Mouse (Mus musculus): ENCODE data around the gene Epn2.

Epn2 gene

GRCm38 (mm10) chr11:61578983-61579877 lies at the start of gene Epn2:
TSS of gene Epn2 (minus strand) at chr11:61579687.
- peak; percentile 84 to 85 for DNase-seq

DNA sequence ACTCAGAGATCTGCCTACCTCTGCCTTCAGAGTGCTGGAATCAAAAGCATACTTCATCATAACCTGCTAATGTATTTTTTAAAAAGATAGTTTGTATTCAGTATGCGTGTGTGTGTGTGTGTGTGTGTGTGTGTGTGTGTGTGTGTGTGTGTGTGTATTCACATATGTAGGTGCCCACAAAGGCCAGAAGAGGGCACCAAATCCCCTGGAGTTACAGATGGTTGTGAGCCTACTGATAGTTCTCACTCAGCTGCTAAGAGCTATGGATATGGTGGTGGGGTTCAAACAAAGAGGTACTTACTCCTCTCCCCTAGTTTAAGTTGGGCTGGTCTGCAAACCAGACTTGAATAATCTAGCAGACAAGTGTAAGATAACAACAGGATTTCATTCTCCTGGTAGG lies 47.0 kb upstream of the Epn2 start:
- DNase-seq, result no peak

DNA sequence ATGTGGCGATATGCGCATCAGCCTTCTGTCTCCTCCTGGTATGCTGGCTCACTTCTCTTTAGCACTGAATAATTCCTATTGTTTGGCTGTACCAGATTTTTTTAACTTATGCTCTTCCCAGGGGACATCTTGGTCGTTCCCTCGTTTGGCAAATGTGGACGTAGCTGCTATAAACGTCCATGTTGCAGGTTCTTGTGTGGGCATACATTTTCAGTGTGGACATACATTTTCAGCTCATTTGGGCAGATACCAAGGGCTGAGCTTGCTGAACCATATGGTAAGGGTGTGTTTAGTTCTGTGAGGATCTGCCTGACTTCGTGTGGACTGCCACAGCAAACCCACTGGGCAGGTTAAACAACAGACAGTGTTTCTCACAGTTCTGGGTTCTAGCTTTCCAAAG lies 45.6 kb upstream of the Epn2 start:
- no peak for DNase-seq

DNA sequence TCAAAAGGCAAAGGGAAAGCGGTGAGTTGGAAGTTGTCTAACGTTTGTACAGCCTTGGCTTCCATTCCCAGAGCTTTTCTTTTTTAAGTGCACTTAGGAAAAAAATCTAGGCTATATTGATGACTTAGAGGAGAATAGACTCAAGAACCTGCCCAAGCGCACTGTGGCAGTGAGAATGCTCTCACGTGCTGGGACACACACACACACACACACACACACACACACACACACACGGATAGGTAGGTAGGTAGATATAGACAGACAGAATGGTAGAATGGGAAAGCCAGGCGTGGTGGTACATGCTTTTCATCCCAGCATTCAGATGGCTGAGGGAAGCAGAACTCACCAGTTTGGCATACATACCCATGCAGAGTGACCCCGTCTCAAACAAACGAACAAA lies 41.3 kb upstream of the Epn2 start:
- DNase-seq, result no peak

- DNase-seq, result peak; percentile 78 to 82
These were observed 40.8 kb upstream of the Epn2 start for GRCm38 (mm10) chr11:61620254-61620670.

- no peak for DNase-seq
These were observed 40.3 kb upstream of the Epn2 start for GRCm38 (mm10) chr11:61619791-61620241.

- no peak for DNase-seq
These were observed 39.9 kb upstream of the Epn2 start for GRCm38 (mm10) chr11:61619356-61619755.

DNA sequence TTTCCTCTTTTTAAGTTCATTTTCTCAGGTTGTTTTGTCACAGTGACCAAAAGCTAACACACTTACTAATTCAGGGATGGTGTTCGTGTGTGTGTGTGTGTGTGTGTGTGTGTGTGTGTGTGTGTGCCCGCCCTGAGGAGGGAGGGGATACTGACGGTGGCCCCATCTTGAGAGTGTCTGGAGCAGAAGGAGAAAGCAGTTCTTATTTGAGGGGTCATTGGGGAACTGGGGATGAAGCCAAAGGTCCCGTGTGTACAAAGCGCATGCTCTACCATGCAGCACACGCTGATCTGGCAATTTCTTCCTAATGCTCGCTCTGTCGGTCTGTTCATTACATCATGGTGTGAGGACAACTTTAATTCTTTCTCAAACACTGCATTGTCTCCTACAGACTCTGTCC lies 39.1 kb upstream of the Epn2 start:
- DNase-seq, result no peak

GRCm38 (mm10) chr11:61618131-61618530 lies 38.6 kb upstream of the Epn2 start:
- no peak for DNase-seq

- no peak for DNase-seq
These were observed 37.9 kb upstream of the Epn2 start for GRCm38 (mm10) chr11:61617293-61617975.

- DNase-seq, result no peak
These were observed 37.2 kb upstream of the Epn2 start for GRCm38 (mm10) chr11:61616523-61617292.

GRCm38 (mm10) chr11:61615686-61616522 lies 36.4 kb upstream of the Epn2 start:
- no peak for DNase-seq

DNA sequence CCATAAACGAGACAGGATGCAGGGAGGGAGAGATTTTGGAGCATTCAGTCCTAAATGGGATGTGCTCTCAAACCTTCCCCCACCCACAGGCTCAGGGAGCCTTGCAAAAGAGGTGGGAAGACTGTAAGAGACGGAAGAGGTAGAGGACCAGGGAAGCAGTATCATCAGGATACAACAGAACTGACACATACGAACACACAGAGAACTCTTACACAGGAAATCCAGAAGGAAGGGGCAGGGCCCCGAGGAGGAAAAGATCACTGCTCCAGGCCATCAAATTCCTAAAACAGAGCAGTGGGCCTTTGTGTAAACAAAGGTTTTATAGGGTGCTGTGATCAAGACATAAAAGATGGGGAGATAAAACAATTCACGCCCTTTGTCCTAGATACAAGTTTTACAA lies 34.9 kb upstream of the Epn2 start:
- DNase-seq, result no peak

DNA sequence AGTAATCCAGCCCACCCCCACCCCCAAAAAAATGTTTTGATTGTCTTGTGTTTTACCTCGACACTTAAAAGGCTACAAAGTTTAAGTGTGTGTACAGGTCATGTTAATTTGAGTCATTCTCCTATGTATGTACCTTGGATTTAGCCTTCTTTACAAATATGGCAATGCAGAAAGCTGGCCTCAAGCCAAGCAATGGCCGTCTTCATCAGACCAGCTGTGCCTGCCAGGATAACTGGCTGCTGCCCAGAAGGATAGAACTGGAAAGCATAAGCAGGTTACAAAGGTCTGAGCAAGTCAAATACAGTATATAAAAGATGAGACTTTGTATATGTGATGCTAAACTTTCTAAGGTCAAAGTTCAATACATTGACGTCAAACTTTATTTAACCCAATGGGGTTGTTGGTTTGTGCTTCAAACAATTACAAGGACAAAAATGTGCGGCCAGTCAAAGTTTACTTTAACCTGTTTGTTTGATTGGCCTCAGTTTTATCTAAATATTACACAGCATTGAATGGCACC lies 32.7 kb upstream of the Epn2 start:
- no peak for DNase-seq

GRCm38 (mm10) chr11:61611197-61611596 lies 31.7 kb upstream of the Epn2 start:
- no peak for DNase-seq

GRCm38 (mm10) chr11:61608072-61608471 lies 28.6 kb upstream of the Epn2 start:
- DNase-seq, result no peak

- peak; percentile 68 to 71 for DNase-seq
These were observed 23.2 kb upstream of the Epn2 start for GRCm38 (mm10) chr11:61602705-61603104.

- DNase-seq, result no peak
These were observed 22.0 kb upstream of the Epn2 start for GRCm38 (mm10) chr11:61601465-61601864.

DNA sequence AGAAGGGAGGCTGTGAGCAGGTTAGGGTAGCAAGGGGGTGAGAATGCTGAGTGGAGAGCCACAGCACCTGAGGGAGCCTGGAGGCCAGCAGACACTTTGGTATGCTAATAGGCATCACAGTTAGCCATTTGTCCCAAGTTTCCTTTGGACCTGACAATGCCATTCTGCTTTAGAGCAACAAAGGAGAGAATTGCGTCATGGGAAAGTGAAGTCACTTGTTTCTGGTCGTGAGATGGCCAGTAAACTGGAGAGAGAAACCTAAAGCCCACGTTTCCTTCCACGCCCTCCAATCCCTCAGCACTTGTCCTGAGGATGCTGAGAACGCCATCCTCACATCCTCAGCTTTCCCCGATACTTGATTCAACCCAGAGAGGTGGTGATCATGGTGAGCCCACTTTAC lies 18.9 kb upstream of the Epn2 start:
- DNase-seq, result no peak

DNA sequence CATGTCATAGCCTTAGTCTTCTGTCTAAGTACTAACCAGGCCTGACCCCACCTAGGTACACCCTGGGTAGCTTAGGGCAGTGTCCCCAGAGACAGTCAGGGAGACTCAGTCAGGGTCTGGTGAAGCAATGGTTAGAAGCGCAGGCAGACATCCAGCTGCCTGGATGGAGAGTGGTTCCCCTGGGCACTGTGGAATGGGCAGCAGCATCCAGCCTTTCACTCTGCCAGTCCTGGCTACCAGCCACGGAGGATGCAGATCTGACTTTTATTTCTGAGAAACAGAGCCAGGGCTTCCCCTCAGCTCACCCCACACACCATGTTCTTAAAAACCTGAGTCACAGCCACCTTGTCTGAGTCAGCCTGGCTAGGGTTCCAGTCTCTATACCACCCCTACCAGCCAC lies 18.0 kb upstream of the Epn2 start:
- DNase-seq, result no peak

- no peak for DNase-seq
These were observed 13.6 kb upstream of the Epn2 start for GRCm38 (mm10) chr11:61593069-61593468.

DNA sequence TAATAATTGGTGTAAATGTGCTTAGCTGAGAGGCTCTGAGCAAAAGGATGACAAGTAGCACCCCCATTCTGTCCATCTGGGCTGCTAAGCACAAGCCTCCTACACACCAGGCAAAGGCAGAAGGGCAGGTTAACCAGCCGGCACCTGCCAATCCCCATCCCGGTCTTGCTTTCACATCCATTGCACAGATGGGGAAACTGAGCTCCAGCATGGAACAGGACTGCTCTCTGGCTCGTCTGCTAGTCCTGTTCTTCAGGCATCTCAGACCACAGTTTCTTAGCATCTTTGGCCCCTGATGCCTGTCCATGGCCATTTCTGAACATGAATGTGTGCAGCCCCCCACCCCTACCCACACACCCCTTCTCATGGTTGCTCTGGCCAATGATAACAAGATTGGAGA lies 12.6 kb upstream of the Epn2 start:
- DNase-seq, result no peak

Data from B cell, adult 2 months (primary cell).